Mouse (Mus musculus): Measurements from ENCODE around the gene Grik2. TPM values are rescaled to one million over a fixed set of nuclear protein-coding genes. Genes with fewer than 3 reads are reported as not detected.

Grik2 gene
- polyA plus RNA-seq (2015; fragmentation: Nextera tagmentation; extraction: Ambion mirVana): 28.8 and 28.9 TPM in 2 replicates

DNA sequence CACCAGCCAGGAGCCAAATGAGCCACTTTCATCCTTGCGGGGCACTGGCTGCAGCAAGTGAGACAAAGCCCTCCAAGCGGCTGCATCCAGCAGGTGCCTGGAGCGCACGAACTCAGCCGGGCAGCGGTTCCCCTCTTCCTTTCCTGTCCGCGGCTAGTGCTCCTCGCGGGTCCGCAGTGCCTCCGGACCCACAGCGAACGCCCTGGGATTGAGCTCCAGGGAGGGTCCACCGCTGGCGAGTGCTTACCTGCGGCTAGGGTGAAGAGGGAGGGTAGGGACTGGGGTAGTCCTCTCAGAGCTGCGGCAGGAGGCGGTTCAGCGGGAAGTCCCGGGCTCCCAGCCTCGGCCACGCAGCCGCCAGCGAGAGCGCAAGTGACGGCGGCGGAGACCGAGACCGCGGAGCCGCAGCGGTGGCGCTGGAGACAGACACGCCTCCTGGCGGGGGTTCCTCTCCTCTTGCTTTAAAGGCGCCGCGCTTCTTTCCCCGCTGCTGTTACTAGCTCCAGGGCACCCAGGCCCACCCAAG lies at the start of gene Grik2:
Grik2 (minus strand) TSS at position 386 of the 526 bp plus-strand sequence.
- peak; percentile 90 for ATAC-seq (ENCODE audit: low FRiP score, low read depth)
- Histone ChIP-seq H3K9me3 (no peaks in the 10 kb centered on the region), H3K4me3 (peak within 1 kb of the TSS; percentile 68), H3K27ac (replicated peaks) (peak within 1 kb of the TSS; percentile 85), H3K9ac (peak within 1 kb of the TSS; percentile 71), H3K4me2 (peak within 1 kb of the TSS; percentile 57), H3K4me1 (replicated peaks) (peaks cover 21% of the 10 kb centered on the region), H3K36me3 (no peaks in the 10 kb centered on the region), H3K27me3 (no peaks in the 10 kb centered on the region)
- under 1% methylated on average over 40 of the region's 41 CpGs for WGBS

DNA sequence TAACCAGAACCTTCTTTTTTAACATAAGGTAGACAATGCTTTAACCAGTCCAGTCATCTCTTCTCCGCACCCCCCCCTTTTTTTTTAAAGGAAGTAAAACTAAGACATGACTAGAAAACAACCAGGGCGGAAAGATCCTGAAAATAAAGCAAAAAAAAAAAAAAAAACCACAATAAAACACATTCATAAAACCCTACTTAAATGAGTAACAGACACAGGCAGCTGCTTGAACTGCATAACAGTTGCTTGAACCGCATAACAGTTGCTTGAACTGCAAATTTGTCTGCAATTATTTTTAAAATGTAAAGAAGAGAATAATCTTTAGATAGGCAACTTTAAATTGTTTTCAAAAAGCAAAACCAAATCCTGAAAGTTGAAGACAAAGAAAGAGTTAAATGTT lies 45.8 kb upstream of the Grik2 start:
- Histone ChIP-seq H3K4me3 (no peak overlapping the region), H3K9me3 (no peaks in the 10 kb centered on the region), H3K4me1 (replicated peaks) (no peaks in the 10 kb centered on the region), H3K27ac (replicated peaks) (no peak overlapping the region), H3K4me2 (no peak overlapping the region), H3K9ac (no peak overlapping the region), H3K27me3 (no peaks in the 10 kb centered on the region), H3K36me3 (no peaks in the 10 kb centered on the region)
- 93% methylated on average over 3 of the region's 3 CpGs for WGBS
- no peak for ATAC-seq (ENCODE audit: low FRiP score, low read depth)

- Histone ChIP-seq H3K4me1 (replicated peaks) (no peaks in the 10 kb centered on the region), H3K9me3 (no peaks in the 10 kb centered on the region), H3K27ac (replicated peaks) (no peak overlapping the region), H3K9ac (no peak overlapping the region), H3K36me3 (no peaks in the 10 kb centered on the region), H3K4me2 (no peak overlapping the region), H3K4me3 (no peak overlapping the region), H3K27me3 (no peaks in the 10 kb centered on the region)
- ATAC-seq (ENCODE audit: low FRiP score, low read depth): no peak
Observed at GRCm38 (mm10) chr10:49807276-49807675, 18.7 kb upstream of the Grik2 start.

DNA sequence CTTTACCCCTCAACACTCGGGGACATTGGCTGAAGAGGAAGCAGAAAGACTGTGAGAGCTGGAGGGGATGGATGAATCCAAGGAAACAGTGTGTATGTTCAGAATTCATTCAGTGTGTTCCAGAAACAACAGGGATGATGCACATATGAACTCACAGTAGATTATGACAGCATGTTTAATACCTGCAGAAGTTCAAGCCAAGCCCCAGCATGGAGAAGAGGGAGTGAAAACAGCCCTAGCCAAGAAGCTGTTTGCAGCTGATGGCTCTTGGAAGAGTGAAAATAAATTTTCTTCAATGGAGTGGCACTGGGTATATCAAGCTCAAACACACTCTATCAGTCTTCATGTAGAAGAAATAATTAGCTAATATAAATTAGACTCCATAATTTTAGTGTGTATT lies 12.4 kb upstream of the Grik2 start:
- no peaks in the 10 kb centered on the region for H3K4me1 ChIP-seq (replicated peaks)
- no peaks in the 10 kb centered on the region for H3K27me3 ChIP-seq
- no peak for ATAC-seq (ENCODE audit: low FRiP score, low read depth)
- H3K4me2 ChIP-seq: no peak overlapping the region
- H3K4me3 ChIP-seq: no peak overlapping the region
- H3K9me3 ChIP-seq: no peaks in the 10 kb centered on the region
- H3K27ac ChIP-seq (replicated peaks): no peak overlapping the region
- WGBS: 86% methylated on average over 1 of the region's 1 CpGs
- H3K36me3 ChIP-seq: no peaks in the 10 kb centered on the region
- H3K9ac ChIP-seq: no peak overlapping the region

GRCm38 (mm10) chr10:49794129-49794528 lies 5.6 kb upstream of the Grik2 start:
- H3K36me3 ChIP-seq: no peaks in the 10 kb centered on the region
- no peak overlapping the region for H3K9ac ChIP-seq
- H3K4me3 ChIP-seq: no peak overlapping the region
- no peaks in the 10 kb centered on the region for H3K9me3 ChIP-seq
- no peak overlapping the region for H3K27ac ChIP-seq (replicated peaks)
- H3K4me1 ChIP-seq (replicated peaks): peaks cover 14% of the 10 kb centered on the region
- H3K27me3 ChIP-seq: no peaks in the 10 kb centered on the region
- ATAC-seq (ENCODE audit: low FRiP score, low read depth): no peak
- H3K4me2 ChIP-seq: no peak overlapping the region

DNA sequence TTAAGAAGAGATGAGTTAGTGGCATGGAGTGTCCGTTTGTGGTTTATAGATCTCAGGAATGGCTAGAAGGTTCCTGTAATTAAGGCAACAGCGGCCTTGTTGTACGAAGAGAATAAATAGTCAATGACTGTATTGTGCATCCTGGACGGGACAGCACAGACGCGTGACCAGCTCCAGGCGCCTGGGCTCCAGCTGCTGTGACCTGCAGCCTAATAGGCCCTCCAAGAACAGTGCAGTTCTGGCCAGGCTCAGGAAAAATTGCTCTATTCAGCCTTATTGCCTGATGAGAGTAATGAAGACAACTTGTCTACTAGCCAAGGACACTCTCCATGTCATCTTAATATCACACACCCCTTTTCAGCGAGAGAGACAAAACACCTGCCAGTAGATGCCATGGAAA lies 1.8 kb upstream of the Grik2 start:
- H3K4me1 ChIP-seq (replicated peaks): peaks cover 16% of the 10 kb centered on the region
- no peak overlapping the region for H3K9ac ChIP-seq
- H3K27ac ChIP-seq (replicated peaks): no peak overlapping the region
- peak overlapping the region; percentile 57 for H3K4me2 ChIP-seq
- H3K4me3 ChIP-seq: no peak overlapping the region
- no peak; the same call in 1 of the 2 replicates for ATAC-seq (ENCODE audit: low FRiP score, low read depth)
- H3K9me3 ChIP-seq: no peaks in the 10 kb centered on the region
- H3K36me3 ChIP-seq: no peaks in the 10 kb centered on the region
- 33% methylated on average over 8 of the region's 8 CpGs for WGBS
- H3K27me3 ChIP-seq: no peaks in the 10 kb centered on the region

DNA sequence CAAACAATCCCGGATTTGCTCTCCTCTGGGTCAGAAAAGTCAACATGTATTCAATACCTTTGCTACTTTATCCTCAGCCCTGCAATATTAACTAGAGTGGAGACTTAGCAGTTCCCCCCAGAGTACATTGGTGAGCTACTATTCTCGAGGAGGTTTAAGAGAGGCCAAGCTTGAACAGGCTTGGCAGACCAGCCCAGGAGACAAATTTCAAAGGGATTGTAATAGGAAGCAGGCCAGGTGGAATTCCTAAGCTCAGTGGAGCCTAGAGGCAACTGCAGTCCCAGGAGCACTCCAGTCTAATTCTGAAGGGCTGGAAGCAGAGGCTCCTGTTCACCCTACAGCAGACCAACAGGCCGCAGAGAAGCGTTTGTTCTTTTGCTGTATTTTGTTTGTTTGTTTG lies 1.1 kb upstream of the Grik2 start:
- H3K27ac ChIP-seq (replicated peaks): 0 out of 2 replicates have a peak overlapping the region, but pooled peaks have one; percentile 85
- H3K4me2 ChIP-seq: peak overlapping the region; percentile 57
- no peaks in the 10 kb centered on the region for H3K9me3 ChIP-seq
- H3K9ac ChIP-seq: no peak overlapping the region
- no peaks in the 10 kb centered on the region for H3K36me3 ChIP-seq
- 0 out of 2 replicates have a peak overlapping the region, but pooled peaks have one; percentile 68 for H3K4me3 ChIP-seq
- ATAC-seq (ENCODE audit: low FRiP score, low read depth): no peak
- H3K4me1 ChIP-seq (replicated peaks): peaks cover 16% of the 10 kb centered on the region
- 46% methylated on average over 4 of the region's 4 CpGs for WGBS
- no peaks in the 10 kb centered on the region for H3K27me3 ChIP-seq

GRCm38 (mm10) chr10:49788914-49789313 lies 348 bp upstream of the Grik2 start:
- H3K9ac ChIP-seq: peak overlapping the region; percentile 71
- peaks cover 17% of the 10 kb centered on the region for H3K4me1 ChIP-seq (replicated peaks)
- peak overlapping the region; percentile 57 for H3K4me2 ChIP-seq
- H3K27ac ChIP-seq (replicated peaks): peak overlapping the region; percentile 85
- H3K9me3 ChIP-seq: no peaks in the 10 kb centered on the region
- H3K36me3 ChIP-seq: no peaks in the 10 kb centered on the region
- peak; percentile 74 for ATAC-seq (ENCODE audit: low FRiP score, low read depth)
- 5% methylated on average over 5 of the region's 5 CpGs for WGBS
- peak overlapping the region; percentile 68 for H3K4me3 ChIP-seq
- H3K27me3 ChIP-seq: no peaks in the 10 kb centered on the region

GRCm38 (mm10) chr10:49786630-49787029 lies 1.9 kb downstream of the Grik2 start:
- H3K4me3 ChIP-seq: peak overlapping the region; percentile 68
- no peaks in the 10 kb centered on the region for H3K36me3 ChIP-seq
- H3K9me3 ChIP-seq: no peaks in the 10 kb centered on the region
- 33% methylated on average over 3 of the region's 3 CpGs for WGBS
- ATAC-seq (ENCODE audit: low FRiP score, low read depth): no peak
- H3K27me3 ChIP-seq: no peaks in the 10 kb centered on the region
- H3K27ac ChIP-seq (replicated peaks): peak overlapping the region; percentile 46
- peak overlapping the region; percentile 30 for H3K9ac ChIP-seq
- H3K4me2 ChIP-seq: peak overlapping the region; percentile 57
- peaks cover 27% of the 10 kb centered on the region for H3K4me1 ChIP-seq (replicated peaks)

DNA sequence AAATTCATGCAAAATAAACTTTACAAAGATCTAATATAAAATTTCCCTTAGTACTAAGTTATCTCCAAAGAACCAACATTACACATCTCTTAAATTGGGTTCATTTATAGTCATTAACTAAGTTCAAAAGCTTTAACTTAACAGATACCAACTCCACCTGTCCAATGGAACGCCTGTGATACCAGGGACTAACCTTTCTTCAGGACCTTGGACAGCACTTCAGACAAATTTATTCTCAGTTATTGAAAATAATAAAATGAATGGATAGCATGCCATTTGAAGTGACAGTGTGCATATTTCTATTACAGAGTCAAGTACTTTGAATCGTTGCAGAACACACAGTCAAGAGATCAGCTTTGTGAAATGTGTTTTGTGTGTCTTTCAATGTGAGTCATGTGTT lies 3.1 kb downstream of the Grik2 start:
- H3K9ac ChIP-seq: no peak overlapping the region
- no peaks in the 10 kb centered on the region for H3K27me3 ChIP-seq
- peaks cover 35% of the 10 kb centered on the region for H3K4me1 ChIP-seq (replicated peaks)
- 41% methylated on average over 2 of the region's 2 CpGs for WGBS
- H3K27ac ChIP-seq (replicated peaks): 0 out of 2 replicates have a peak overlapping the region, but pooled peaks have one; percentile 30
- no peaks in the 10 kb centered on the region for H3K9me3 ChIP-seq
- H3K4me2 ChIP-seq: peak overlapping the region; percentile 57
- peak overlapping the region; percentile 27 for H3K4me3 ChIP-seq
- no peaks in the 10 kb centered on the region for H3K36me3 ChIP-seq
- ATAC-seq (ENCODE audit: low FRiP score, low read depth): no peak

GRCm38 (mm10) chr10:49784831-49785230 lies 3.7 kb downstream of the Grik2 start:
- 14% methylated on average over 2 of the region's 2 CpGs for WGBS
- peak overlapping the region; percentile 27 for H3K4me3 ChIP-seq
- H3K36me3 ChIP-seq: no peaks in the 10 kb centered on the region
- peaks cover 35% of the 10 kb centered on the region for H3K4me1 ChIP-seq (replicated peaks)
- no peaks in the 10 kb centered on the region for H3K9me3 ChIP-seq
- H3K27me3 ChIP-seq: no peaks in the 10 kb centered on the region
- no peak overlapping the region for H3K9ac ChIP-seq
- H3K4me2 ChIP-seq: peak overlapping the region; percentile 57
- H3K27ac ChIP-seq (replicated peaks): no peak overlapping the region
- no peak for ATAC-seq (ENCODE audit: low FRiP score, low read depth)

DNA sequence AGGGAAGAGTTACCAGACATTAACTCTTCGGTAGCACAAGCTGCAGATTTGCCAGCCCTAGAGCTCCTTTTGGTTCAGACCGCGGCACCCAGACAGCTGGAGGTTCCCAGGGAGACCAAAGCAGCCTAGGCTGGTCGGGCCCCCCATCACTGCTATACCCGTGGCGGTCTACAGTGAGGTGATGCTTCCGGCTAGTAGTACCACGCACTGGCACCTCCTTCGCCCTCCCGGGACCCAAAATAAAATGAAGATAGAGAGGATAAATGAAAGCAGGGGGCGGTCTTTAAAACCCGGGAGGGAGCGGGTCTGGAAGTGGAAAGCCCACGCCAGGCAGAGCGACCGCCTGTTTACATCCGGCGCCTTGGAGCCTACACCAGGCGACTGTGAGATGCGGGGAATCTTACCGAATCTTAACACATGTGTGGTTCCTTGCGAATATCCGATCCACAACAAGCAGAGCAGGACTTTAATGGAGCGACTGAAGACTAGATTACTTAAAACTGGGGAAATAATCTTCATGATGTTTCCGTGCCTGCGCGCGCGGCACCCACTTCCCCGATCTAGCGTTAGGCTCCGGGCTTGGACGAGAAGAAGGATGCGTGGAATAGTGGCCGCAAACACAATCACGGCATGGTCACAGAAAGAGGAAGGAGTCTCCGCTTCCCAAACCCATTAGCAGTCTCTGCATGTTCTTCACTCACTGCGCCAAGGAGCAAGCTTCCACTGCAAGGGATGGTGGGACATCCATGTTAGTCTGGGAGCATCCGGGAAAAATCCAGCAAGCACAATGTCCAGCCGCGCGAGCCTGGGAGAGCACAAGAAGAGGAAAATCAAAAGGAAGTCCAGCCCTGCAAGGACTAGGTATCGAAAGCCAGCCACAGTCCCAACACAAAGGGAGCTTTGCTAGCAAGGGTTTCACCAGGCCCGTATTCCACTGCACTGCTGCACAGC lies 5.5 kb downstream of the Grik2 start:
- Histone ChIP-seq H3K27ac (replicated peaks) (peak overlapping the region; percentile 84), H3K27me3 (no peaks in the 10 kb centered on the region), H3K4me3 (peak overlapping the region; percentile 52), H3K4me2 (peak overlapping the region; percentile 78), H3K9ac (peak overlapping the region; percentile 58), H3K4me1 (replicated peaks) (peaks cover 27% of the 10 kb centered on the region), H3K9me3 (no peaks in the 10 kb centered on the region), H3K36me3 (no peaks in the 10 kb centered on the region)
- under 1% methylated on average over 44 of the region's 44 CpGs for WGBS
- ATAC-seq (ENCODE audit: low FRiP score, low read depth): peak; percentile 84
